Mouse (Mus musculus) liver, adult 2 months (tissue): ENCODE results near the gene Pard3.

Source experiments
- CTCF ChIP-seq: fragments of 200-500 bp; IDR thresholded peaks from 2 replicates; pipeline ENCODE4 v1.5.1; 2011; ENCODE audit warnings: low read depth, low read length, control low read depth
- POLR2A ChIP-seq: fragments of 200-500 bp; IDR thresholded peaks from 2 replicates; pipeline ENCODE4 v1.6.1; 2011; ENCODE audit warnings: low read length, control low read depth; ENCODE audit not compliant: insufficient read depth; ENCODE audit errors: extremely low read depth

- TF ChIP-seq POLR2A = no peak
- TF ChIP-seq CTCF = no peak
Observed at GRCm38 (mm10) chr8:127182065-127182464, 118.4 kb downstream of the Pard3 start.
